Mouse (Mus musculus) liver, embryonic 14.5 days (tissue): ENCODE results near the gene Ank2.

ENCODE experiments used
- CTCF ChIP-seq: IDR thresholded peaks from 2 replicates; pipeline ENCODE4 v1.5.1; 2016; ENCODE audit warnings: antibody characterized with exemption, low read depth, control low read depth
- EP300 ChIP-seq: IDR thresholded peaks from 2 replicates; pipeline ENCODE4 v1.6.1; 2016; ENCODE audit warnings: antibody characterized with exemption, low read depth

DNA sequence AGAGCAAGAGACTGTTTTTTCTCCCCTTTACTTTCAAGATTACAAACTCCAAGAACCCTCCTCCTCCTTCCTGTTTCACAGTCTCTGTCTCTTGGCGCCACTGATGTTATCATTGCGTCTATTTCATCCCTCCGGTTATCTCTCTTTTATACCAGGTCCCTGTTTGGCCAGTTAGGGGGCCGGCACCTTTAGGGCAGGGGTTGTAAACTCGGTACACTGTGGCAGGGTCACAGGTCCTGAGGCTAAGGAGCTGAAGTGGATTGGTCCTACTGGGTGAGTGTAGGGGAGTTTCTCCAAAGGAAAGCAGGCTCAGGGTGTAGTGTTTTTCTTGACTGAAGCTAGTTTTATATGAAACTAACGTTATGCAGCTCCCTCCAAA lies 40.7 kb downstream of the Ank2 start:
- TF ChIP-seq CTCF (no peak), EP300 (no peak)
